Mouse (Mus musculus) urinary bladder, adult 2 months (tissue): ENCODE data around the gene Rhoj. TPM values are rescaled to one million over a fixed set of nuclear protein-coding genes. Genes with fewer than 3 reads are reported as not detected.

Experiments used
- DNase-seq: peaks from one replicate; pipeline ENCODE4 v3.0.0; 2022; ENCODE audit warnings: low spot score
- polyA plus RNA-seq: library from polyadenylated mRNA; depleted of rRNA; stranded (reverse); fragments of >200 nt; gene quantifications from 2 replicates; pipeline ENCODE4 v1.2.3, GENCODE M21; 2012; rRNA removed

Rhoj gene
- 109 and 121 TPM in 2 replicates for polyA plus RNA-seq

- peak; percentile 57 for DNase-seq
Observed at GRCm38 (mm10) chr12:75307961-75308951, at the start of gene Rhoj. Gene Rhoj (plus strand): TSS chr12:75308322.

- DNase-seq: no peak
Observed at GRCm38 (mm10) chr12:75271726-75272125, 36.4 kb upstream of the Rhoj start.

GRCm38 (mm10) chr12:75275730-75276129, 32.4 kb upstream of the Rhoj start:
- DNase-seq: no peak

GRCm38 (mm10) chr12:75277425-75277824, 30.7 kb upstream of the Rhoj start:
- DNase-seq: no peak

GRCm38 (mm10) chr12:75280502-75280901, 27.6 kb upstream of the Rhoj start:
- DNase-seq: no peak

- DNase-seq: no peak
Observed at GRCm38 (mm10) chr12:75283226-75283625, 24.9 kb upstream of the Rhoj start.

GRCm38 (mm10) chr12:75286166-75286565, 22.0 kb upstream of the Rhoj start:
- no peak for DNase-seq

GRCm38 (mm10) chr12:75290524-75290923, 17.6 kb upstream of the Rhoj start:
- DNase-seq: no peak

- DNase-seq: no peak
Observed at GRCm38 (mm10) chr12:75291556-75291955, 16.6 kb upstream of the Rhoj start.

GRCm38 (mm10) chr12:75292939-75293338, 15.2 kb upstream of the Rhoj start:
- no peak for DNase-seq

GRCm38 (mm10) chr12:75299865-75300264, 8.3 kb upstream of the Rhoj start:
- DNase-seq: no peak

GRCm38 (mm10) chr12:75304132-75304531, 4.0 kb upstream of the Rhoj start:
- no peak for DNase-seq

- DNase-seq: no peak
Observed at GRCm38 (mm10) chr12:75309756-75310155, 1.6 kb downstream of the Rhoj start.

GRCm38 (mm10) chr12:75310766-75311165, 2.6 kb downstream of the Rhoj start:
- no peak for DNase-seq

GRCm38 (mm10) chr12:75311879-75312278, 3.8 kb downstream of the Rhoj start:
- no peak for DNase-seq

GRCm38 (mm10) chr12:75313992-75314391, 5.9 kb downstream of the Rhoj start:
- no peak for DNase-seq

GRCm38 (mm10) chr12:75315851-75316250, 7.7 kb downstream of the Rhoj start:
- no peak for DNase-seq

- DNase-seq: no peak
Observed at GRCm38 (mm10) chr12:75320441-75320925, 12.4 kb downstream of the Rhoj start.

GRCm38 (mm10) chr12:75321189-75321588, 13.1 kb downstream of the Rhoj start:
- no peak for DNase-seq

- no peak for DNase-seq
Observed at GRCm38 (mm10) chr12:75329188-75329587, 21.1 kb downstream of the Rhoj start.

GRCm38 (mm10) chr12:75339894-75340293, 31.8 kb downstream of the Rhoj start:
- DNase-seq: no peak

GRCm38 (mm10) chr12:75340331-75340730, 32.2 kb downstream of the Rhoj start:
- DNase-seq: no peak

- DNase-seq: no peak
Observed at GRCm38 (mm10) chr12:75348551-75348950, 40.4 kb downstream of the Rhoj start.
